Mouse (Mus musculus): ENCODE results near the gene Rtp4. TPM values are rescaled to one million over a fixed set of nuclear protein-coding genes. Genes with fewer than 3 reads are reported as not detected.

Gene Rtp4
- polyA plus RNA-seq, 1 experiment from 2014 or later, result 2.0 TPM

GRCm38 (mm10) chr16:23483292-23483691 is 36.8 kb upstream of the Rtp4 start:
- no peaks in the 10 kb centered on the region for H3K36me3 ChIP-seq (ENCODE audit: control insufficient read depth, insufficient read depth, low read length)
- H3K27ac ChIP-seq (replicated peaks; ENCODE audit: low read depth, low read length), result no peak overlapping the region
- no peak overlapping the region for H3K4me2 ChIP-seq (ENCODE audit: low read depth, severe bottlenecking)
- no peaks in the 10 kb centered on the region for H3K4me1 ChIP-seq (ENCODE audit: control insufficient read depth, insufficient read depth, low read length)
- DNase-seq (ENCODE audit: low spot score), result no peak
- no peak for ATAC-seq (ENCODE audit: insufficient number of reproducible peaks, low FRiP score, low TSS enrichment, low read depth)
- no peak overlapping the region for H3K9ac ChIP-seq (ENCODE audit: low read length)
- no peak overlapping the region for H3K4me3 ChIP-seq (ENCODE audit: low read depth, low read length)
- 83% methylated on average over 10 of the region's 10 CpGs for WGBS
- no peaks in the 10 kb centered on the region for H3K9me3 ChIP-seq (ENCODE audit: control insufficient read depth, low read length)
- no peaks in the 10 kb centered on the region for H3K27me3 ChIP-seq (ENCODE audit: control insufficient read depth, insufficient read depth, low read length)

GRCm38 (mm10) chr16:23492783-23493182 is 27.3 kb upstream of the Rtp4 start:
- WGBS, result 72% methylated on average over 4 of the region's 4 CpGs
- Histone ChIP-seq H3K4me2 (ENCODE audit: low read depth, severe bottlenecking) (no peak overlapping the region), H3K4me3 (ENCODE audit: low read depth, low read length) (no peak overlapping the region), H3K27me3 (ENCODE audit: control insufficient read depth, insufficient read depth, low read length) (no peaks in the 10 kb centered on the region), H3K4me1 (ENCODE audit: control insufficient read depth, insufficient read depth, low read length) (no peaks in the 10 kb centered on the region), H3K9me3 (ENCODE audit: control insufficient read depth, low read length) (no peaks in the 10 kb centered on the region), H3K27ac (replicated peaks; ENCODE audit: low read depth, low read length) (no peak overlapping the region), H3K36me3 (ENCODE audit: control insufficient read depth, insufficient read depth, low read length) (no peaks in the 10 kb centered on the region), H3K9ac (ENCODE audit: low read length) (no peak overlapping the region)
- DNase-seq (ENCODE audit: low spot score), result no peak
- ATAC-seq (ENCODE audit: insufficient number of reproducible peaks, low FRiP score, low TSS enrichment, low read depth), result no peak

- no peak overlapping the region for H3K9ac ChIP-seq (ENCODE audit: low read length)
- DNase-seq (ENCODE audit: low spot score) (no peak), ATAC-seq (ENCODE audit: insufficient number of reproducible peaks, low FRiP score, low TSS enrichment, low read depth) (no peak)
- no peaks in the 10 kb centered on the region for H3K27me3 ChIP-seq (ENCODE audit: control insufficient read depth, insufficient read depth, low read length)
- H3K4me3 ChIP-seq (ENCODE audit: low read depth, low read length), result no peak overlapping the region
- 78% methylated on average over 8 of the region's 8 CpGs for WGBS
- no peaks in the 10 kb centered on the region for H3K9me3 ChIP-seq (ENCODE audit: control insufficient read depth, low read length)
- no peak overlapping the region for H3K27ac ChIP-seq (replicated peaks; ENCODE audit: low read depth, low read length)
- no peaks in the 10 kb centered on the region for H3K4me1 ChIP-seq (ENCODE audit: control insufficient read depth, insufficient read depth, low read length)
- H3K36me3 ChIP-seq (ENCODE audit: control insufficient read depth, insufficient read depth, low read length), result no peaks in the 10 kb centered on the region
- no peak overlapping the region for H3K4me2 ChIP-seq (ENCODE audit: low read depth, severe bottlenecking)
Observed at GRCm38 (mm10) chr16:23496245-23496924, 23.7 kb upstream of the Rtp4 start.

- no peak overlapping the region for H3K4me2 ChIP-seq (ENCODE audit: low read depth, severe bottlenecking)
- H3K9ac ChIP-seq (ENCODE audit: low read length), result no peak overlapping the region
- no peaks in the 10 kb centered on the region for H3K27me3 ChIP-seq (ENCODE audit: control insufficient read depth, insufficient read depth, low read length)
- 14% methylated on average over 3 of the region's 3 CpGs for whole genome bisulfite sequencing
- no peaks in the 10 kb centered on the region for H3K4me1 ChIP-seq (ENCODE audit: control insufficient read depth, insufficient read depth, low read length)
- DNase-seq (ENCODE audit: low spot score) (no peak), ATAC-seq (ENCODE audit: insufficient number of reproducible peaks, low FRiP score, low TSS enrichment, low read depth) (no peak)
- no peak overlapping the region for H3K27ac ChIP-seq (replicated peaks; ENCODE audit: low read depth, low read length)
- no peaks in the 10 kb centered on the region for H3K36me3 ChIP-seq (ENCODE audit: control insufficient read depth, insufficient read depth, low read length)
- no peak overlapping the region for H3K4me3 ChIP-seq (ENCODE audit: low read depth, low read length)
- H3K9me3 ChIP-seq (ENCODE audit: control insufficient read depth, low read length), result no peaks in the 10 kb centered on the region
Observed at GRCm38 (mm10) chr16:23497440-23497839, 22.7 kb upstream of the Rtp4 start.

GRCm38 (mm10) chr16:23497881-23498280 is 22.2 kb upstream of the Rtp4 start:
- no peaks in the 10 kb centered on the region for H3K36me3 ChIP-seq (ENCODE audit: control insufficient read depth, insufficient read depth, low read length)

GRCm38 (mm10) chr16:23498691-23499131 is 21.4 kb upstream of the Rtp4 start:
- Histone ChIP-seq H3K4me2 (ENCODE audit: low read depth, severe bottlenecking) (no peak overlapping the region), H3K9ac (ENCODE audit: low read length) (no peak overlapping the region), H3K4me3 (ENCODE audit: low read depth, low read length) (no peak overlapping the region), H3K36me3 (ENCODE audit: control insufficient read depth, insufficient read depth, low read length) (no peaks in the 10 kb centered on the region), H3K4me1 (ENCODE audit: control insufficient read depth, insufficient read depth, low read length) (no peaks in the 10 kb centered on the region), H3K27me3 (ENCODE audit: control insufficient read depth, insufficient read depth, low read length) (no peaks in the 10 kb centered on the region), H3K27ac (replicated peaks; ENCODE audit: low read depth, low read length) (no peak overlapping the region), H3K9me3 (ENCODE audit: control insufficient read depth, low read length) (no peaks in the 10 kb centered on the region)
- 76% methylated on average over 7 of the region's 7 CpGs for WGBS
- DNase-seq (ENCODE audit: low spot score), result no peak
- ATAC-seq (ENCODE audit: insufficient number of reproducible peaks, low FRiP score, low TSS enrichment, low read depth), result no peak

More at GRCm38 (mm10) chr16:23497881-23498280, 22.2 kb upstream of the Rtp4 start:
- H3K4me1 ChIP-seq (ENCODE audit: control insufficient read depth, insufficient read depth, low read length), result no peaks in the 10 kb centered on the region
- H3K4me3 ChIP-seq (ENCODE audit: low read depth, low read length), result no peak overlapping the region
- H3K4me2 ChIP-seq (ENCODE audit: low read depth, severe bottlenecking), result no peak overlapping the region
- no peaks in the 10 kb centered on the region for H3K27me3 ChIP-seq (ENCODE audit: control insufficient read depth, insufficient read depth, low read length)
- DNase-seq (ENCODE audit: low spot score) (no peak), ATAC-seq (ENCODE audit: insufficient number of reproducible peaks, low FRiP score, low TSS enrichment, low read depth) (no peak)
- no peak overlapping the region for H3K9ac ChIP-seq (ENCODE audit: low read length)
- no peak overlapping the region for H3K27ac ChIP-seq (replicated peaks; ENCODE audit: low read depth, low read length)
- H3K9me3 ChIP-seq (ENCODE audit: control insufficient read depth, low read length), result no peaks in the 10 kb centered on the region
- 52% methylated on average over 1 of the region's 1 CpGs for WGBS

GRCm38 (mm10) chr16:23500558-23500957 is 19.5 kb upstream of the Rtp4 start:
- no peak overlapping the region for H3K9ac ChIP-seq (ENCODE audit: low read length)

GRCm38 (mm10) chr16:23501288-23501687 is 18.8 kb upstream of the Rtp4 start:
- WGBS, result 86% methylated on average over 2 of the region's 2 CpGs
- Histone ChIP-seq H3K36me3 (ENCODE audit: control insufficient read depth, insufficient read depth, low read length) (no peaks in the 10 kb centered on the region), H3K4me3 (ENCODE audit: low read depth, low read length) (no peak overlapping the region), H3K9me3 (ENCODE audit: control insufficient read depth, low read length) (no peaks in the 10 kb centered on the region), H3K9ac (ENCODE audit: low read length) (no peak overlapping the region), H3K4me2 (ENCODE audit: low read depth, severe bottlenecking) (no peak overlapping the region), H3K27ac (replicated peaks; ENCODE audit: low read depth, low read length) (no peak overlapping the region), H3K4me1 (ENCODE audit: control insufficient read depth, insufficient read depth, low read length) (0 out of 2 replicates have a peak, but pooled peaks cover 2% of the 10 kb centered on the region), H3K27me3 (ENCODE audit: control insufficient read depth, insufficient read depth, low read length) (no peaks in the 10 kb centered on the region)
- DNase-seq (ENCODE audit: low spot score) (no peak), ATAC-seq (ENCODE audit: insufficient number of reproducible peaks, low FRiP score, low TSS enrichment, low read depth) (no peak)

More at GRCm38 (mm10) chr16:23500558-23500957, 19.5 kb upstream of the Rtp4 start:
- no peak overlapping the region for H3K27ac ChIP-seq (replicated peaks; ENCODE audit: low read depth, low read length)
- H3K4me3 ChIP-seq (ENCODE audit: low read depth, low read length), result no peak overlapping the region
- no peak overlapping the region for H3K4me2 ChIP-seq (ENCODE audit: low read depth, severe bottlenecking)
- H3K4me1 ChIP-seq (ENCODE audit: control insufficient read depth, insufficient read depth, low read length), result no peaks in the 10 kb centered on the region
- H3K9me3 ChIP-seq (ENCODE audit: control insufficient read depth, low read length), result no peaks in the 10 kb centered on the region
- 87% methylated on average over 5 of the region's 5 CpGs for WGBS
- H3K36me3 ChIP-seq (ENCODE audit: control insufficient read depth, insufficient read depth, low read length), result no peaks in the 10 kb centered on the region
- no peaks in the 10 kb centered on the region for H3K27me3 ChIP-seq (ENCODE audit: control insufficient read depth, insufficient read depth, low read length)
- DNase-seq (ENCODE audit: low spot score), result no peak
- ATAC-seq (ENCODE audit: insufficient number of reproducible peaks, low FRiP score, low TSS enrichment, low read depth), result no peak

GRCm38 (mm10) chr16:23502478-23502877 is 17.6 kb upstream of the Rtp4 start:
- H3K4me2 ChIP-seq (ENCODE audit: low read depth, severe bottlenecking), result no peak overlapping the region
- no peak for ATAC-seq (ENCODE audit: insufficient number of reproducible peaks, low FRiP score, low TSS enrichment, low read depth)
- H3K9me3 ChIP-seq (ENCODE audit: control insufficient read depth, low read length), result no peaks in the 10 kb centered on the region
- H3K27ac ChIP-seq (replicated peaks; ENCODE audit: low read depth, low read length), result no peak overlapping the region
- 0 out of 2 replicates have a peak, but pooled peaks cover 2% of the 10 kb centered on the region for H3K4me1 ChIP-seq (ENCODE audit: control insufficient read depth, insufficient read depth, low read length)
- no peaks in the 10 kb centered on the region for H3K36me3 ChIP-seq (ENCODE audit: control insufficient read depth, insufficient read depth, low read length)
- no peak overlapping the region for H3K9ac ChIP-seq (ENCODE audit: low read length)
- no peaks in the 10 kb centered on the region for H3K27me3 ChIP-seq (ENCODE audit: control insufficient read depth, insufficient read depth, low read length)
- no peak overlapping the region for H3K4me3 ChIP-seq (ENCODE audit: low read depth, low read length)
- DNase-seq (ENCODE audit: low spot score), result no peak
- WGBS, result 82% methylated on average over 3 of the region's 3 CpGs

Data from limb, embryonic 11.5 days (tissue).